Mouse (Mus musculus) limb, embryonic 12.5 days (tissue): ENCODE measurements at regions not wholly inside any gene's neighbourhood (a gene's known extent, or its start where the extent isn't known, plus 50 kb on each side); places are given as distances from the start of the nearest gene placed in this dataset.

Experiments
- ATAC-seq: fragments of 200-750 bp; cut with Nextera tagmentation; 2 replicates; pipeline ENCODE4 v1.8.0; 2017; ENCODE audit warnings: low read depth, moderate TSS enrichment; ENCODE audit not compliant: insufficient number of reproducible peaks, insufficient read depth, low FRiP score, low TSS enrichment
- H3K27ac ChIP-seq: fragments of 300-500 bp; sonication (generic); 2 replicates; pipeline ENCODE4 v1.5.1; 2016; ENCODE audit warnings: mild to moderate bottlenecking, moderate library complexity
- H3K27me3 ChIP-seq: fragments of 300-500 bp; sonication (generic); 2 replicates; pipeline ENCODE4 v1.6.1; 2016; ENCODE audit warnings: mild to moderate bottlenecking, moderate library complexity
- H3K36me3 ChIP-seq: fragments of 300-500 bp; sonication (generic); 2 replicates; pipeline ENCODE4 v1.6.1; 2016; ENCODE audit warnings: mild to moderate bottlenecking, moderate library complexity
- H3K4me1 ChIP-seq: fragments of 300-500 bp; sonication (generic); replicated peaks from 2 replicates; pipeline ENCODE4 v1.6.1; 2016
- H3K4me2 ChIP-seq: fragments of 300-500 bp; sonication (generic); 2 replicates; pipeline ENCODE4 v1.6.1; 2016; ENCODE audit warnings: mild to moderate bottlenecking, moderate library complexity
- H3K4me3 ChIP-seq: fragments of 300-500 bp; sonication (generic); replicated peaks from 2 replicates; pipeline ENCODE4 v1.5.1; 2016; ENCODE audit warnings: mild to moderate bottlenecking
- H3K9ac ChIP-seq: fragments of 300-500 bp; sonication (generic); replicated peaks from 2 replicates; pipeline ENCODE4 v1.6.1; 2016; ENCODE audit warnings: mild to moderate bottlenecking, moderate library complexity
- H3K9me3 ChIP-seq: fragments of 300-500 bp; sonication (generic); 2 replicates; pipeline ENCODE4 v1.6.1; 2016; ENCODE audit warnings: mild to moderate bottlenecking, moderate library complexity
- WGBS: fragments of 180-500 bp; shearing (Covaris S2); methylation state at CpG from one replicate; pipeline ENCODE4 v1.1.7; 2016; 5-methylcytosine and 5-hydroxymethylcytosine counted together

GRCm38 (mm10) chr13:101994779-101995178, 226.8 kb upstream of the Pik3r1 start:
- Histone ChIP-seq H3K27ac (no peak overlapping the region), H3K27me3 (no peaks in the 10 kb centered on the region), H3K4me1 (no peaks in the 10 kb centered on the region), H3K9me3 (no peaks in the 10 kb centered on the region), H3K4me3 (no peak overlapping the region), H3K9ac (no peak overlapping the region), H3K4me2 (no peak overlapping the region), H3K36me3 (no peaks in the 10 kb centered on the region)
- no peak for ATAC-seq
- 40% methylated on average over 3 of the region's 3 CpGs for WGBS

DNA sequence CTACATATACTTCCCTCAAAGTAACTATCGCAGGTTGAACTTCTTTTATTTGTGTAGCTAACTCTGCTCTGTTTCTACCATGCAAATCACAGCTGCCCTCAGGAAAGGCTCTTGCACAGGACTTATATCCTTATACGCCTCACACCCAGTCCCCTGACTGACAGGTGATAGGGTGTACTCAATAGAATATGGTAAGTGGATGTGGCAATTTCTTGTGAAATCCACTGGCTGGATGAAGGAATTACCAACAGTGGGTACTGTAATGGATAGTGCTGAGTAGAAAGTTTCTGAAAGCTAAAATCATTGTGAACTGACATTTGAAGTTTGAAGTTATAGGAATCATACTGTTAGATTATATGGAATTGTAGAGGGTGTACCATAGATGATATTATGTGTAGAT, 227.5 kb upstream of the Pik3r1 start:
- Histone ChIP-seq H3K27me3 (no peaks in the 10 kb centered on the region), H3K9ac (no peak overlapping the region), H3K4me2 (no peak overlapping the region), H3K27ac (no peak overlapping the region), H3K9me3 (no peaks in the 10 kb centered on the region), H3K36me3 (no peaks in the 10 kb centered on the region), H3K4me3 (no peak overlapping the region), H3K4me1 (no peaks in the 10 kb centered on the region)
- ATAC-seq, result no peak
- 94% methylated on average over 2 of the region's 2 CpGs for WGBS

- WGBS, result 68% methylated on average over 5 of the region's 5 CpGs
- ATAC-seq, result no peak
Measured at GRCm38 (mm10) chr13:101996144-101996543, 228.1 kb upstream of the Pik3r1 start.

DNA sequence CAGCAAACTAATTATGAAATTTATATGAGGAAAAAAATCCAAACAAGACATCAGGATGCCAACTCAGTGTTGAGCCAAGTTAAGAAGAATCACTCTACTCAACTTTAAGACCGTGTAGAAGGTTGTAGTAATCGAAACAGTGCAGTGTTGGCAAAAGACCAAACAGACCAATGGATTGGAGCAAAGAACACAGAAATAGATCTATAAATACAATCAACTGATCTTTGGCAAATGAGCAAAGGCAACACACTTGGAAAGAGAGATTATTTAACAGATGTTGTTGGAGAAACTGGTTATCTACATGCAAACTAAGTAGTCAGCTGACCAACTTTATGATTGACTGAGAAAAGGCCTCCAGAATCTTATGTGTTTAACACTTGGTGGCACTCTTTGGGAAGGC, 229.4 kb upstream of the Pik3r1 start:
- no peak overlapping the region for H3K4me3 ChIP-seq
- no peaks in the 10 kb centered on the region for H3K36me3 ChIP-seq
- no peak overlapping the region for H3K9ac ChIP-seq
- no peak for ATAC-seq
- H3K4me1 ChIP-seq, result no peaks in the 10 kb centered on the region
- H3K4me2 ChIP-seq, result no peak overlapping the region
- WGBS, result 92% methylated on average over 2 of the region's 2 CpGs
- no peak overlapping the region for H3K27ac ChIP-seq
- no peaks in the 10 kb centered on the region for H3K9me3 ChIP-seq
- no peaks in the 10 kb centered on the region for H3K27me3 ChIP-seq

More at GRCm38 (mm10) chr13:101996144-101996543, 228.1 kb upstream of the Pik3r1 start:
- no peak overlapping the region for H3K4me2 ChIP-seq
- no peak overlapping the region for H3K4me3 ChIP-seq
- H3K27me3 ChIP-seq, result no peaks in the 10 kb centered on the region
- H3K9me3 ChIP-seq, result no peaks in the 10 kb centered on the region
- H3K9ac ChIP-seq, result no peak overlapping the region
- H3K27ac ChIP-seq, result no peak overlapping the region
- no peaks in the 10 kb centered on the region for H3K4me1 ChIP-seq
- H3K36me3 ChIP-seq, result no peaks in the 10 kb centered on the region

GRCm38 (mm10) chr13:102006565-102006964, 238.5 kb upstream of the Pik3r1 start:
- Histone ChIP-seq H3K4me1 (no peaks in the 10 kb centered on the region), H3K27me3 (no peaks in the 10 kb centered on the region), H3K36me3 (no peaks in the 10 kb centered on the region), H3K9ac (no peak overlapping the region), H3K4me2 (no peak overlapping the region), H3K27ac (no peak overlapping the region), H3K9me3 (no peaks in the 10 kb centered on the region), H3K4me3 (no peak overlapping the region)
- ATAC-seq, result no peak
- WGBS, result 89% methylated on average over 5 of the region's 5 CpGs

DNA sequence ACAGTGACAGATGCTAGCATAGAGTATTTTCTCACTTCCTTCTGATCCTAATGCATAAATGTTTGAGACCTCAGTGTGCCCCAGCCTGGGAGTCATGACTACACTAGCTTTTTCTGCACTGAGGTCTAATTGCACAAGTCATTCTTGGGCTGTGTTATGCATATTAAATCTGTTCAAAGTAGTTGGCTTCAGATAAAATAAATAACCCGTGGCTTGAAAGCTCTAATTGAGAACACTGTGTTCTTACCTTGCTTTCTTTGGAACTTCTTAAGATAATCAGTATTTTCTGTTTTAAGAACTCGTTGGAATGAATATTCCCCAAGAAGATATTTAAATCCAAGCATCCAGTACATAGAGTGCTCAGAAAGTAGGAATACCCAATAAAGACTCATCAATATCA, 243.9 kb upstream of the Pik3r1 start:
- 74% methylated on average over 2 of the region's 2 CpGs for WGBS

GRCm38 (mm10) chr13:102014514-102014913, 246.5 kb upstream of the Pik3r1 start:
- WGBS, result 81% methylated on average over 2 of the region's 2 CpGs
- Histone ChIP-seq H3K4me2 (no peak overlapping the region), H3K4me3 (no peak overlapping the region), H3K27ac (no peak overlapping the region), H3K9ac (no peak overlapping the region), H3K4me1 (no peaks in the 10 kb centered on the region), H3K36me3 (no peaks in the 10 kb centered on the region), H3K27me3 (no peaks in the 10 kb centered on the region), H3K9me3 (no peaks in the 10 kb centered on the region)
- ATAC-seq, result no peak

More for the DNA sequence above, 243.9 kb upstream of the Pik3r1 start:
- ATAC-seq, result no peak
- no peak overlapping the region for H3K4me3 ChIP-seq
- H3K4me2 ChIP-seq, result no peak overlapping the region
- H3K9ac ChIP-seq, result no peak overlapping the region
- H3K4me1 ChIP-seq, result no peaks in the 10 kb centered on the region
- no peaks in the 10 kb centered on the region for H3K9me3 ChIP-seq
- H3K27ac ChIP-seq, result no peak overlapping the region
- H3K27me3 ChIP-seq, result no peaks in the 10 kb centered on the region
- no peaks in the 10 kb centered on the region for H3K36me3 ChIP-seq

- Histone ChIP-seq H3K4me1 (no peaks in the 10 kb centered on the region), H3K4me3 (no peak overlapping the region), H3K27me3 (no peaks in the 10 kb centered on the region), H3K27ac (no peak overlapping the region), H3K9ac (no peak overlapping the region), H3K36me3 (no peaks in the 10 kb centered on the region), H3K9me3 (no peaks in the 10 kb centered on the region), H3K4me2 (no peak overlapping the region)
- WGBS, result 73% methylated on average over 3 of the region's 3 CpGs
- no peak for ATAC-seq
Measured at GRCm38 (mm10) chr13:102014958-102015357, 246.9 kb upstream of the Pik3r1 start.

- WGBS, result 88% methylated on average over 5 of the region's 5 CpGs
- no peak for ATAC-seq
Measured at GRCm38 (mm10) chr13:102016518-102016917, 248.5 kb upstream of the Pik3r1 start.

GRCm38 (mm10) chr13:102022273-102022672, 254.3 kb upstream of the Pik3r1 start:
- Histone ChIP-seq H3K4me2 (no peak overlapping the region), H3K4me3 (no peak overlapping the region), H3K9me3 (no peaks in the 10 kb centered on the region), H3K4me1 (no peaks in the 10 kb centered on the region), H3K27me3 (no peaks in the 10 kb centered on the region), H3K27ac (no peak overlapping the region), H3K36me3 (no peaks in the 10 kb centered on the region), H3K9ac (no peak overlapping the region)
- 59% methylated on average over 1 of the region's 1 CpGs for WGBS
- no peak for ATAC-seq

More at GRCm38 (mm10) chr13:102016518-102016917, 248.5 kb upstream of the Pik3r1 start:
- no peaks in the 10 kb centered on the region for H3K9me3 ChIP-seq
- H3K4me3 ChIP-seq, result no peak overlapping the region
- no peak overlapping the region for H3K27ac ChIP-seq
- H3K4me2 ChIP-seq, result no peak overlapping the region
- H3K27me3 ChIP-seq, result no peaks in the 10 kb centered on the region
- no peaks in the 10 kb centered on the region for H3K36me3 ChIP-seq
- no peaks in the 10 kb centered on the region for H3K4me1 ChIP-seq
- H3K9ac ChIP-seq, result no peak overlapping the region

- H3K36me3 ChIP-seq, result no peaks in the 10 kb centered on the region
- H3K27me3 ChIP-seq, result no peaks in the 10 kb centered on the region
- H3K4me2 ChIP-seq, result no peak overlapping the region
- no peak overlapping the region for H3K9ac ChIP-seq
- no peak overlapping the region for H3K4me3 ChIP-seq
- WGBS, result 81% methylated on average over 4 of the region's 4 CpGs
- no peaks in the 10 kb centered on the region for H3K4me1 ChIP-seq
- no peak for ATAC-seq
- H3K9me3 ChIP-seq, result no peaks in the 10 kb centered on the region
- H3K27ac ChIP-seq, result no peak overlapping the region
Measured at GRCm38 (mm10) chr13:102022757-102023156, 254.7 kb upstream of the Pik3r1 start.

DNA sequence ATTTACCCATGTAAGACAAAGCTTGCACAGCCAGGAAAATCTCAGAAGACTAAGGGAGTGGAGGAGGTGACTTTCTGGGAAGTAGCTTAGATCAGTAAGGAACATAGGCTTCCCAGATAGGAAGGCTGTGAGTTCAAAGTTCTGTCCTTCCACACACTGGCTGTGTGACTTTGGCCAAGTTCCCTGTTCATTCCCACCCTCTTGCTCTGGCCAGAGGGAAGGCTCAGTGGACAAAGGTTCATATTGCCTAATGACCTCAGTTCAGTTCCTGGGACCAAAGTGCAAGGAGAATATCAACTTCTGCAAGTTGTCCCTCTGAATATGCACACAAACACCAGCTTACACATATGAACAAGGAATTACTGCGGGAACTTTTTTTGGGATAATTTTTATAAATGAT, 255.6 kb upstream of the Pik3r1 start:
- H3K9me3 ChIP-seq, result no peaks in the 10 kb centered on the region
- ATAC-seq, result no peak
- 98% methylated on average over 1 of the region's 1 CpGs for WGBS
- H3K27me3 ChIP-seq, result no peaks in the 10 kb centered on the region
- no peaks in the 10 kb centered on the region for H3K4me1 ChIP-seq
- no peak overlapping the region for H3K27ac ChIP-seq
- no peaks in the 10 kb centered on the region for H3K36me3 ChIP-seq
- H3K4me2 ChIP-seq, result no peak overlapping the region
- no peak overlapping the region for H3K4me3 ChIP-seq
- H3K9ac ChIP-seq, result no peak overlapping the region
